Mouse (Mus musculus) heart, adult 9 months (tissue): ENCODE data around the gene Rap1a.
"Not testable (repeated sequence)": the region's sequence is repeated elsewhere in the genome, so short reads cannot be mapped to it uniquely, and the experiment has no call there.

ENCODE experiments used
- DNase-seq, 2 experiments: peaks; one replicate each; pipeline ENCODE4 v3.0.0; 2022; ENCODE audit warnings: low spot score in 2 of 2

Gene Rap1a

DNA sequence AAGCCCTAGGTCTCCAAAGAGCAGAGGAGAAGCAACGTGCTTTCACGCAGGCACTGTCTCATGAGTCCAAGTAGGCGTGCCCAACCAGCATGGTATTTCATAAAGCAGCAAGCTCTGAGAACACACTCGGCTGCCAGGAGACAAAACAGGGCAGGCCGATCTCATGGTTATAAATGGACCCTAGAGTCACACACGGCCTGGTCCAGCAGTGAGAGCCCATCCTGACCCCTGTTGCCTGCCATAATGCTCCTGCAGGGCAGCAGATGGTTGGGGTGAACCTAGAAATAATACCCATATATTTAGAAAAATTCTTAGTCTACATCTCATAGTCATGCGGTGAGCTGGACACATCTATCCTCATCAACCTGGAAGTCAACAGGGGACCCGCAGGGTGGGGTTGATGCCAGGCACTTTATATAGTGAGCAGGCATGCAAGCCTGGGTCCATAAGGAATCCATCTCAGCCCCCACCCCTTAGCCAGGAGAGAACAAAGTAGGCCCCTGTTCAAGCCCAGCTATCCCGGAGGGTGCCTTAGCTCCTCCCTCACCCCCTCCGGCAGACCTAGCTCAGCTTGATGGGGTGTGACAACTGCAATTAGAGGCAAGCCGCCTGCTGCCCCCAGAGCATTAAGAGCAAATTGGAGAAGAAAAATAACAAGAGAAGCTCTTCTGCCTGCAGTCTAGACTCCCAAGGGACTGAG, 83.1 kb downstream of the Rap1a start:
- no peak for DNase-seq

DNA sequence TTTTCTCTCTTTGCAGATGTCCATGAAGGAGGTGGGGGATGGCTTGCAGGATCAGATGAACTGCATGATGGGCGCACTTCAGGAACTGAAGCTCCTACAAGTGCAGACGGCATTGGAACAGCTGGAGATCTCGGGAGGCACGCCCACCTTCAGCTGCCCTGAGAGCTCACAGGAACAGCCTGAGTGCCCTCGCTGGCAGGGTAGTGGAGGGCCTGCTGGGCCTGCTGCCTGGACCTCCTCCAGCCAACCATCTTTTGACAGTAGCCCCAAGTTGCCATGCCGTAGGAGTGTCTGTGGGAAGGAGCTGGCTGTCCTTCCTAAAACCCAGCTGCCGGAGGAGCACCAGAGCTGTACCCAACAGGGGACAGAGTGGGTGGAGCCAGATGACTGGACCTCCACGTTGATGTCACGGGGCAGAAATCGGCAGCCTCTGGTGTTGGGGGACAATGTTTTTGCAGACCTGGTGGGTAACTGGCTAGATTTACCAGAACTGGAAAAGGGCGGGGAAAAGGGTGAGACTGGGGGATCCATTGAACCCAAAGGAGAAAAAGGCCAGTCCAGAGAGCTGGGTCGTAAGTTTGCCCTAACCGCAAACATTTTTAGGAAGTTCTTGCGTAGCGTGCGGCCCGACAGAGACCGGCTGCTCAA, 84.7 kb downstream of the Rap1a start:
- DNase-seq = no peak

DNA sequence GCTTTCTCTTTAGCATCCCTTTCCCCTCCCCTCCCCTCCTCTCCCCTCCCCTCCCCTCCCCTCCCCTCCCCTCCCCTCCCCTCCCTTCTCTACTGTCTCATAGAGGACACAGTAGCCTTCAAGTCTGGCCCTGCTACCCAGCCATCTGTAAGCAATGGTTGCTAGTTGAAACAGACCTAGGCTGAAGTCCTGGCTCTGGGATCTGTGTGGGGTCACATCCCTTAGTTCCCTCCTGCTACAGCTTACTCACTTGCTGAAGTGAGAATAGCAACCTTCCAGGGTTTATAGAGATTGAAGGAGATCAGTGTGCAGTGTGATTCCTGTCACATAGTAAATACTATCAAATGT, 86.3 kb downstream of the Rap1a start:
- no peak for DNase-seq

DNA sequence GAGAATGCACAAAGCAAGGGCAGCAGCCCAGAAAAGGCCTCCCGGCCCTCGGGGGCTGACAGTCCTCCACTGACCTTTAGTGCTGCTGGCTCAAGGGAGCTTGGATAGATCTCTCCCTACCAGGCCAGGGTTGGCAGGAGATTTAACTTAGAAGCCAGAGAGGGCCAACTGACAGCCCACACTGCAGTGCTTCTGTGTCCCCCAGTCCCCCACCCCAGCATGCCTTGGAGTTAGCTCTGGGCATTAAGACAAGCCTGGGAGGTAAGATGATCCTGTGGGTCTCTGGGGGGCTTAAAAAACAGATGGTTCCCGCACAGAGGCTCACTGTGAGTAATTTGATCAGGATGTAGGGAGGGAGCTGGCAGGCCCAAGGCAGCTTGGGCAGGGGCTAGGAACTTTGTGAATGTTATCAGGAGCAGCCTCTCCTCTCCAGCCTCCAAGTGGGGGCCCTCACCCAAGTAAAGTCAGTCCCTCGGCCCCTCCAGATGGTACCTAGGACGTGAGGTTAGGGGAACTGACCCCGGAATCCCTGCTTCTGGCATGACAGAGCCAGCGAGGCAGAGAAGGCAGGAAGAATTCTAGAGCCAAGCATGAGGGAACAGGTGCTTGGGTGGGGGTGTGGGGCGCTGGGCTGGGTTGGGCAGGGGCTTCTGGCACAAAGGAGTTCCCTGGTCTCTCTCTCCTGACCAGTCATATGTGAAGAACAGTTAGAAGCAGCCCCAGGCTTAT, 86.9 kb downstream of the Rap1a start:
- peak in 1 of 2 experiments; percentile 65 for DNase-seq

DNA sequence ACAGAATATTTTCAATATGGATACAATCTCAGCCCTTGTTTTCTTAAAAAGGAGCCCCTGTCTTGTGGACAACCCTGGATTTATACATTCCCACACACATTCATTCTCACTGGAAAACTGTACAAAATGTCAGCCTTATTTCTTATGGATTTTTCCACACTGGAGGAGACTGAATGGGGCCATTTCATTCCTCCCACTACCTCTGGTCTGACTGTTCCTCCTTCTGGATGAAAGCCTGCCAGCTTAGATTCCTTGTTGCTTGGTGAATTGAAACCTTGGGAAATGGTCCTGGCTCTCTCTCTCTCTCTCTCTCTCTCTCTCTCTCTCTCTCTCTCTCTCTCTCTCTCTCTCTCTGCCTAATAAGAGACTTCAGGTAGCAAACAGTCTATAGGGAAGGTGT, 88.3 kb downstream of the Rap1a start:
- no peak for DNase-seq

DNA sequence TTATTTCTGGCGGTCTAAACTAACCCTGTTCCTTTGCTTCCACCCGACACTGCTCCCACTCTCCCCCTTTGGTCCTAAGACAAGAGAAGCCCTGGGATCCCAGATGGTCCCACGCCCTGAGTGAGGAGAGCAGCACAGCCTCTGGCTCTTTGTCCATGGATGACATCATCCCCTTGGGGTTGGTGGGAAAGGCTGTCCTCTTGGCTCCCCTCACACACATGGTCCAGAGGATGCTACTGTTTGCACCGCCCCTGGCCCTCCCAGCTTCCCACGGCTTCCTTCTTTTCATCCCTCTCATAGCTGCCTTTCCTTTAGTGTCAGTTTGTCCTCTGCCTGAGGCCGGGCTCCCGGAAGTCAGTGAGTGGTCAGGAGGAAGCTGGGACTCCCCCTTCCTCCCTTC, 89.4 kb downstream of the Rap1a start:
- DNase-seq = peak; percentile 84 to 87

DNA sequence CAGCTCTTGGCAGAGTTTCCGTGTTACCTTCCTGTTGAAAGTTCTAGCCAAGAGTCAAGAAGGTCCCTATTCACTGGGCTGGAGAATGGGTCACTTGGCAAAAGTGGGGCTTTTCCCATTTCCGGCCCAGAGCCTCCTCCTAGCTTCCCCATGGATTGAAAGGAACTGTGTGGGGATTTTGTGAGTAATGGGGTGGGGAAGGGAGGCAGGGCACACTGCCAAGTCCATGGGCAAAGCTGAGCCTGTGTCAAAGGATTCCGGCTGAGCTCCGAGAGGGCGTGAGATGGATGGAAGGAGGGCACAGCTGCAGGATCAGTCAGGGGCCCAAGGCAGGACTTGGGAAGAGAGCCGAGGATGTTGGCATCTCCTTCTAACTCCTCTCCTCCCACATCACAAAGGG, 90.9 kb downstream of the Rap1a start:
- no peak for DNase-seq

DNA sequence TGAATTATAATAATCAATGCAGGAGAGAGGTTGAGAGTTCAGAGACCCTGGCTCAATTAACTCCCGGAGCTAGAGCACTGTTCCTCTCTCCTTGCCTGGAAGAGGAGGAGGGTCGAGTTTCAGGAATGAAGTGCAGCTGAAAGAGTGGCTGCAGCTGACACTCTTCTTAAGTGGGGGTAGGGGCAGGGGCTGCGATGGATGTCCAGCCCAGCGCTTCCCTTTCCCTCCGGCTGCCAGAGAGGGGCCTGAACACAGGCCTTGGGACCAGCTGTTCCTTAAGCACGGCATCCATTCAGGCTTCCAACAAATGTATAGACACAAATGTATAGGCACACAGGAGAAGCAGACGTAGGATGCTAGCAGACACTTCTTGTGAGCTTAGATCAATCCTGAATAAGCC, 93.5 kb downstream of the Rap1a start:
- no peak for DNase-seq

DNA sequence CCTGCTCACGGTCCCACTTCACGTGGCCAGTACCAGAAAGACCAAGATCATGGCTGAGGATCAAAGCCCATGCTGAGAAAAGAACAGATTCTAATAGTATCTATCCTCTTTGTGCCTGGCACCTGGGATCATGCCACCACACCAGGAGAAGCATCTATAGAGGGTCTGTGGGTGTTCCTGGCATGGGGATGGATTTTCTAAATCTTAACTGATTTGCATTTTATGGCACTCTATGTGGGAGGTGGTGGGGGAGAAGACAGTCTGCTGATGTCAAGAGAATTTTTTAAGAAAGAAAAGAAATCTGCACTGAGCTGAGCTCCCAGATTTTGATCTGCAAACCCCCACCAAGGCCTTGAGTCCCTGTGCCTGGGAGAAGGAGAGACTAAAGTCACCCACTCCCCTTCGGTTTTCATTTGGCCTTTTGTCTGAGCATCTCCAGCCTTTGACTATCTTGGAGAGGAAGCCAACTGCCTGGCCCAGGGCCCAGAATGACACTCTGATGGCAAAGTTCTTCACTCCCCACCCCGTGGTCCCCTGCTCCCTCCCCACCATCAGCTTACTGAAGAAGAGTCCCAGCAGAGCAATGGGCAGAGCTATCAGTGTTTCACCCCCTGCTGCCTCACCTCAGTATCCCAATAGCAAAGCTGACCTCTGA, 94.6 kb downstream of the Rap1a start:
- DNase-seq = no peak

DNA sequence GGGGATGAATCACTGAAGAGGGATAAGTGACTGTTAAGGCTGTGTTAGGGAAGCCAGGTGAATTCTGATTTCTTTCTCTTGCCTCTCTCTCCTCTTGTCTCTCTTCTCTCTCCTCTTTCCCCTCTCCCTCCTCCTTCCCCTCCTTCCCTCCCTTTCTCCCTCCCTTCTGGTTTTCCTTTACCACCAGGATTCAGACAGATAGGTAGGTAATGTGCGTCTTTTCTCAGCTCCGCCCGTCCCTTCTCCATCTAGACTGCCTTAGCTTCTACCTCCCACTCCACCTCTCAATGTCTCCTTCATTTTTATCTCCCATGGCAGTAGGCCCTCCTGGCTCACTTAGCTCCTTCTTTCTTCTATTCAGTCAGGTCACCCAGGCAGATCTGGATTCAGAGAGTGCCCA, 95.6 kb downstream of the Rap1a start:
- no peak for DNase-seq

DNA sequence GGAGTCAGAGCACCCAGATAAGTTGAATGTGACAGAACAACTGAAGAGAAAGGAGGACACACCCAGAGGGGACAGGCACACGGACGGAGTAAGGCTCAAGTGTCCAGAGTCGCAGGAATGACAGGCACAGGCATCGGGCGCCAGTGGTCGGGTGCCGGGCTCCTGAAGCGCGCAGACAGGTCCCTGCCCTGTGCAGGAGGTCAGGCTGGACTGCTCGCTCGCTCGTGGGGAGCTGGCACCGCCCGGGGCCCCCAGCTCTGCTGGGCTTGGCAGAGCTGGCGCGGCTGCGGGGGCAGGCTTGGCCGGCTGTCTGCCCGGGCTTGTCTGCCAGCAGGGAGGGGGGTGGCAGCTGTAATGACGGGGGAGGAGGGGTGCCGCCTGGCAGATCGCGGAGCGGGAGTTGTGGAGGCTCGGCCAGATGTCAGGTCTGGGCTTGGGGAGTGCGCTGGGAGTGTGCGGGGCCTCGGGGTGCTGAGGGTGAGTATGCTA, 96.0 kb downstream of the Rap1a start:
- DNase-seq = peak; percentile 66 to 67

DNA sequence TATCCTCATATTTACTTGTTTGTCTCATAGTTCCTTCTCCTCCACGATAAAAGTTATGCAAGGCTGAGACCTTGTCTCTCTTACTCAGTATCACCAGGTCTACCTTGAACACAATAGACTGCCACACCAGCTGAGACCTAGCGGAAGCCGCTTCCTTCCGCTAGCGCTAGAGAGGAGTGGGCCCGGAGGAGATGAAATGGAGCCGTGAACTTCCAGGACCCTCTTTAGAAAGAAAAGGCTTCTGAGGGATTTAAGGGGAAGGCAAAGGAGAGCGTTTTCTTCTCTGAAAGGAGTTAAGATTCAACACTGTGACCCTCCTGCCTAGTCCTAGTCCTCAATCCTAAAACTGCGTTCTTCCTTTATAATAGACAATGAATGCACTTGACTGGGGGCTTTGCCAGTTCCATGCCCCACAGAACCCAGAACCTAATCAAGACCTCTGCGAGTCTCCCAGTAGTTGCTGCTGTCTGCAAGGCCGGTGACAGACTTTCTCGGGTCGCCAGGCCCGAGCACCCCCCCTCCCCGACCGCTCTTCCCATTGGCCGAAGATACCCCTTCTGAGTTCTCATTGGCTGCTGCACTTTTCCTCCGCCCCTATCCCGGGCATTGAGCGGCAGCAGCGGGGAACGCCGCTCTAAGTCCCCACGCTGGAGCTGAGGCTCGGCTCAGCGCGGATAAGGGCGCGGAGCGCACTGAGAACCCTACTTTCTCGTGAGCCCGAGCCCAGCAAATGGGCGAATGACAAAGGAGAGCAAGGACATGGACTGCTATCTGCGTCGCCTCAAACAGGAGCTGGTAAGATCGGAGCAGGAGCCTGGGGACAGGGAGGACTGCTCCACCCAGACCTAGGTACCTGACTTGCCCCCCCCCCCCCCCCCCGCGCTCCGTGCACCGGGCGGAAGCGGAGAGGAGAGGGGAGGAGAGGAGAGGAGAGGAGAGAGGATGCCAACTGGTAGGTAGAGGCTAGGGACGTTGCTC, 96.8 kb downstream of the Rap1a start, which contains the start of gene Inka2:
Gene Inka2 (plus strand): TSS at position 569 of the 978 bp plus-strand sequence.
- peak; percentile 88 to 92 for DNase-seq

DNA sequence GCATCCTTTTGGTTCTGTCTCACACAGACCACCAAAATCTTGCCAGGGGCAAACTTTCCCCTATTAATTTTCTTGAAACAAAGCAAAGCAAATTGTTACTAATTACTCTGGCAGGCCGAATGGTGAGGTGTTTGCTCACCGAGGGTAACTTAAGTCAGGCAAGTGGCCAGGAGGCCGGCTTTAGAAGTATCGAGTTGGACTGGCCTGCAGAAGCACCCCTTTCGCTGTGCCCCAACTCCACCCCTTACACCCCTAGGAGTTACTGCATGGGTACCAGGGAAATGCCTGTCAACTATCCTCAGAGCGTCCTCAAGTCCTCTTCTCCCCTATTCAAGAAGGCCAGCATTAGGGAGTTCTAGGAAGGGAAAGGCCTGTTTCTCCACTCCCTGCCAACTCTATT, 97.6 kb downstream of the Rap1a start:
- DNase-seq = no peak

DNA sequence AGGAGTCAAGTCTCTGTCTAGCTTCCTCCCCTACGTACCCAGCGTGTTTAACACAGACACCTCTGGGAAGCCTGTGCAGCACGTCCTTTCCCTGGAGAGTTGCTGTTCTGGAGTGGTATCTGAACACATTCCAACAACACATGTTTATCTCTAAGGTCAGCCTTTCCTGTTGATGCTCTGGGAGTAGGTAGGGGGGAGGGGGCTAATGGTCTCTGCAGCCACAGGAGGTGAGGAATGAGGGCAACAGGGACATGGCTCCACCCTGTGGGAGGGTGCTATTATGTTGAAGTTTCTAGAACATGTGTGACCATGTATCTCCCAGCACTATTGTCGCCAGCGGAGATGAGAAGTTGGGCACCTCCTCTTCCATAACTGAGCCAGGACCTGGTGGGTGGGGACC, 99.7 kb downstream of the Rap1a start:
- DNase-seq = peak; percentile 79 to 91

DNA sequence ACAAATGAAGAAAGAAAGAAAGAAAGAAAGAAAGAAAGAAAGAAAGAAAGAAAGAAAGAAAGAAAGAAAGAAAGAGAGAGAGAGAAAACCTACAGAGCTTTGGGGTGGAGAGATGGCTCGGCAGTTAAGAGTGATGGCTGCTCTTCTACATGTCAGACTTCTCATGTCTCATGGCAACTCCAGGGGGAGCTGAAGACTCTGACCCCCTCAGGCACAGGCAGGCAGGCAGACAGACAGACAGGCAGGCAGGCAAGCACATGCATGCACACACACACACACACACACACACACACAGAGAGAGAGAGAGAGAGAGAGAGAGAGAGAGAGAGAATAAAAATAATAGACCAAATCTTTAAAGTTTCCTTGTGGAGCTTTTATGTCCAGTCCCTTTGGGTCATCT, 100.3 kb downstream of the Rap1a start:
- DNase-seq = not testable (repeated sequence)

DNA sequence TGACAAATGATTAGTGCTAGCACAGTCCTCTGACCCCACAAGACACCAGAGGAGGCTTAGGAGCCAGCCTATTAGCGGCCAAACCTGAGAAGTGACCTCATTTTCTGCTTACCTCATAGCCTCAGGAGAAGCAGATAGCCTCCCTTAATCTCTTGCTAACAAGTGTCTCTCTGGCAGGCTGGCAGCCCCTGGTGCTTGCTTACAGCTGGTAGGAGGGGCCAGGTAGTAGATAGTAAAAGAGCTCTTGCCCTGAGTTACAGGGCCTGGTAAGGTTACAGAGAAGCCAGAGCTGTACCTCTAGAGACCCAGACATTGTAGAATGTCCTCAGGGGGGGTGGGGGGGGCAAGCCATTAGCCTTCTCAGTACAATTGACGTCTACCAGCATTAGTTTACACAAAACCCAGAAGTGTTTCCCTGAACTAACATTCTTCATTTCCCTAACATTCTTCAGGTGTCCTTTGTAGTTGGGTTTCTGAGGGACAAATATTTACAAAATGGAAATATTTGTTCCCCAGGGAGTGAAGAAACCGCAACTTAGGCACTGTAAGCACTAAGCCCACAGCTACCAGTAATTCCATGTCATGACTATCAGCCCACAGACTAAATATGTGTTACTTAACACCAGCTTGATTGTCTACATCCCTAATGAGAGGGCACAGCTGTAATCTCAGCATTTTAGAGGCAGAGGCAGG, 101.7 kb downstream of the Rap1a start:
- peak in 1 of 2 experiments; percentile 66 for DNase-seq

DNA sequence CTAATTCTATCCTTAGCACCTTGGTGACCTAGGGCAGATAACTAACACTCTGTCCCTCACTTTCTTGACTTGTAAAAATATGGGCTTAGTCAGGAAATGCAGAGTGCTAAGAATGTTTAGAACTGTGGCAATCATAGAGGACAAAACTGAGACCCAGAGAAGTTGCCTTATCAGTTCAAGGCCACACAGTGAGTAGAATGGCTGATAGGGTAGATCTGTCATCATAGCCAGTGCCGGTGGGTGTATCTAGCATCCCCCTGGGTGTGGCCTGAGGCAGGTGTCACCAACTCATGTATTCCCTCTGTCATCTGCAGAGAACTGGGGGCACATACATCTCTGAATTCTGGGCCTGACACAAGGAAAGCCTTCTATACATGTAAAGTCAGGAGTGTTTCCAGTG, 102.8 kb downstream of the Rap1a start:
- DNase-seq = no peak

DNA sequence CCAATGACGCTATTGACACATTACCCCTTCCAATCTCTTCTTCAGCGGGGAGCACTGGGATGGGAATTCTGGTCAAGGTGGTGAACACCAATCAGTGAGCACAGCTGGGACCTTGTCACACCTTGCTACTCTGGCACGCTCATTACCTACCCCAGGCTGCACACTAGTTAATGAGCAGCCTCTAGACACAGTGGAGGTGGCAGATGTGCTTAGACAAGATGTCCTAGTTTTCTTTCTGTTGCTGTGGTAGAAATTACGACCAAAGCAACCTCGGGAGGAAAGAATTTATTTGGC, 104.0 kb downstream of the Rap1a start:
- no peak for DNase-seq

DNA sequence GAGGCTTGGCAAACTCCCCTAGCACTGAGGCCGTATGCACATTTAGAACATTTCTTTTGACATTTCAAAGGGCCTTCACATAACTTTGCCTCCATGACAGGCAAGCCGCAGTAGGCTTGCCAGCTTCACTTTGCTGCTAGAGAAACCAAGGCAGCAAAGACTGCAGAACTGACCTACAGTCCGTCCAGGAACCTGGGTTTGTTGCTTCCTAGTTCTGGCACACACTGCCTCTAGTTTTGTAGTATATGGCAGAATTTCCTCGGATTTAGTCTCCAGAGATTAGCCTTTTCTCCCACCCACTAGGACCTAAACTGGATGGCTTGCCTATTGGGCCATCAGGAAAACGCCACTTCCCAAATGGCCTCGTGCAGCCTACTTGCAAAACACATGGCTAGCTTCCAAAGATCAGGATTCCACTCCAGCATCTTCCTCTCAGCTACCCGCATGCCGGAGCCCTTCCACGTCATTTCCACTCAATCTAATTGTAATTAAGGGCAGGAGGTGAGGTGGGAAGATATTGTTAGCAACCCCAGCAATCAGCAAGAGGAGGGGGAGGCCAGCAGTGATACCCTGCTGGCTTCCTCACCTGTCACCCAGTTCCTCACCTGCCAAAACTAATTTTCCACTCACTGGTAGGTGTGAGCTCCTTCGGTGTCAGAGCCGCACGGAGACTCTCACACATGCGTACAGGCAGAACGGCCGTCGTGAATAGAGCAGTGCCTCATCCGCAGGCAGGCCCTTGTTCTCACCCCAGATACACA, 104.6 kb downstream of the Rap1a start:
- DNase-seq = no peak
